Mouse (Mus musculus) olfactory bulb, adult 2 months (tissue): ENCODE measurements at regions not wholly inside any gene's neighbourhood (a gene's known extent, or its start where the extent isn't known, plus 50 kb on each side); places are given as distances from the start of the nearest gene placed in this dataset.

Experiments
- CTCF ChIP-seq: fragments of 200-500 bp; IDR thresholded peaks from 2 replicates; pipeline ENCODE4 v1.5.1; 2012; ENCODE audit warnings: low read depth, mild to moderate bottlenecking, low read length, moderate library complexity; ENCODE audit not compliant: insufficient read depth
- POLR2A ChIP-seq: fragments of 200-500 bp; IDR thresholded peaks from 2 replicates; pipeline ENCODE4 v1.6.1; 2012; ENCODE audit warnings: mild to moderate bottlenecking, low read depth, low read length, moderate library complexity; ENCODE audit not compliant: insufficient read depth

DNA sequence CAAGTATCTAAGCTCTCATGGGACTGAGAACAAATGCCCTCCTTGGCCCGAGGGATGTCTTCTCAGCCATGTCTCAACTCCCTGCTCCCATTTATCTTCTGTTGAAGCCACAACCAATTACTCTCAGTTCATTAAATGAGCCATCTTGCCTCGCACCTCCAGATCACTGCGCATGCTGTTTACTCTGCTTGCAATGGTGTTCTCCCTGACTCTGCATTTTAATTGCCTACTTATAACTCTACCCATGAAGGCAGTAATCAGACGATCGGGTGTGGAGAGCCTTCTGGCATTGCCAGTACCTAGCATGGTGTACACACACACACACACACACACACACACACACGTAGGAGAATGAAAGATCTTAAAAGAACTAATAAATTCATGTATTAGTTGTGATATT lies 306.1 kb upstream of the Myt1l start:
- no peak for TF ChIP-seq POLR2A
- no peak for TF ChIP-seq CTCF
